Mouse (Mus musculus): ENCODE results near the gene Thap7. TPM values are rescaled to one million over a fixed set of nuclear protein-coding genes. Genes with fewer than 3 reads are reported as not detected.
"Not testable (repeated sequence)": the region's sequence is repeated elsewhere in the genome, so short reads cannot be mapped to it uniquely, and the experiment has no call there.

Gene Thap7
- polyA plus RNA-seq, 1 experiment from 2014 or later: 51.4 TPM

DNA sequence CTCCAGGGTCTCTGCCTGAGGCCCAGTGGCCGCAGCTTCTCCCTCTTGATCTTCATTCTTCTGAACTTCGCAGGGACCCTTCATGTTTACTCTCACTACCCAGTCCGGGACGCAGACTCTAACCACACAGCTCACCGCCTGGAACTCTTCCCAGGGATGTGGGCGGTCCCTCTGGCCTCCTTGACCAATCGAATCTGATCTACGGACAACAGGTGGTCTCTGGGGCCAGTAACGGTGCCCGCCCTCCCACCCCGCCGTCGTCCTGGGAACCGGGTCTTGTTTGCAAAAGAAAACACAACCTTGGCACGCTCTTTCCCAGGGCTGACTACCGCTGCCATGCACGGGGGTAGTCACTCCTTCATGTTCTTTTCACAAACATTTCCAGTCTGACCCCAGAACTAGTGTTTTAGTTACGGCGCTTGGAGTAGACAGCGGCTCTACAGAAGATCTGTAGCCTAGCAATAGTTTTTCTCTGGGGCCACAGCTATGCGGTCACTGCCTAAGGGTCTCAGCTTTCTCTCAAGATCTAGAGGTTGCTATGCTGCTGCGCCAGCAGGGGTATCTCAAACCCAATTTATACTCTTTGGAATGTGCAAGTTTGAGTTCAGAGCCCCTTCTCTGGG lies 30.3 kb upstream of the Thap7 start, which contains the start of gene Lrrc74b:
Gene Lrrc74b (minus strand): TSS at position 120 of the 623 bp plus-strand sequence.
- H3K27me3 ChIP-seq (replicated peaks; ENCODE audit: control insufficient read depth, insufficient read depth, low read length): no peaks in the 10 kb centered on the region
- peak within 1 kb of the TSS; percentile 29 for H3K9ac ChIP-seq (ENCODE audit: low read length)
- H3K4me2 ChIP-seq (ENCODE audit: low read length): peak within 1 kb of the TSS; percentile 57
- 1% methylated on average over 22 of the region's 22 CpGs for WGBS
- H3K9me3 ChIP-seq (ENCODE audit: control insufficient read depth, low read length): no peaks in the 10 kb centered on the region
- H3K27ac ChIP-seq (ENCODE audit: low read depth): peak within 1 kb of the TSS; percentile 82
- no peaks in the 10 kb centered on the region for H3K36me3 ChIP-seq (ENCODE audit: control insufficient read depth, insufficient read depth, low read length)
- H3K4me1 ChIP-seq (replicated peaks; ENCODE audit: control insufficient read depth, insufficient read depth, low read length): peaks cover 32% of the 10 kb centered on the region
- H3K4me3 ChIP-seq (ENCODE audit: low read depth, low read length): peak within 1 kb of the TSS; percentile 27
- DNase-seq (ENCODE audit: low spot score): peak; percentile 85
- peak; percentile 80 for ATAC-seq (replicated peaks; ENCODE audit: low FRiP score, low TSS enrichment, low read depth)

DNA sequence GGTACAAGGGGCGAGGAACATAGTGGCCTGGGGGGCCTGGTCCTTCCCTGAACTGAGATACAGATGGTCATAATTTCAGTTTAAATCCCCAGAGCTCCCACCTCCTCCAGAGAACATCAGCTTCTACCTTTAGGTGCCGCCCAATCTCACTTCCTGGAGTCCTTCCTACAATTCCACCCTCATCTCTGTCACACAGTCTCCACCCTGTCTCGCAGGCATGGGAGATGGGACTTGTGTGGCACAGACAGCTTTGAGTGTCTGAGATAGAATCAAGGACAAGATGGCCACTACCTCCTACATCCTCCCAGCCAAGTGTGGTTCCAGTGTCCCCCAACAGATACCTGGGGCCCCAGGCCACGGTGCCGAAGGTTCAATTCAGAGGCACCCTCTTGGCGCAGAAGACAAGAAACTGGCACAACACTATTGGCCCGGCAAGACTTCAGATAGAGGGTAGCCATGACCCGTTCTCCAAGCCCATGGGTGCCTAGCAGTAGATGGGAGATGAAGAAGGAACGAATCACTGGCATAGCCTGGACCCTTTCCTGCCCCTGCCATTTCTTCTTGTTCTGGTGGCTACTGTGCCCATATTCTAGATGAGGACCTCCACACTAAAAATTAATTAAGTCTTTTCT lies 28.6 kb upstream of the Thap7 start:
- Histone ChIP-seq H3K4me2 (ENCODE audit: low read length) (peak overlapping the region; percentile 32), H3K27ac (ENCODE audit: low read depth) (no peak overlapping the region), H3K9ac (ENCODE audit: low read length) (no peak overlapping the region), H3K9me3 (ENCODE audit: control insufficient read depth, low read length) (no peaks in the 10 kb centered on the region), H3K4me1 (replicated peaks; ENCODE audit: control insufficient read depth, insufficient read depth, low read length) (peaks cover 42% of the 10 kb centered on the region), H3K27me3 (replicated peaks; ENCODE audit: control insufficient read depth, insufficient read depth, low read length) (no peaks in the 10 kb centered on the region), H3K36me3 (ENCODE audit: control insufficient read depth, insufficient read depth, low read length) (no peaks in the 10 kb centered on the region), H3K4me3 (ENCODE audit: low read depth, low read length) (no peak overlapping the region)
- ATAC-seq (replicated peaks; ENCODE audit: low FRiP score, low TSS enrichment, low read depth): no peak
- DNase-seq (ENCODE audit: low spot score): no peak
- 74% methylated on average over 9 of the region's 9 CpGs for WGBS

DNA sequence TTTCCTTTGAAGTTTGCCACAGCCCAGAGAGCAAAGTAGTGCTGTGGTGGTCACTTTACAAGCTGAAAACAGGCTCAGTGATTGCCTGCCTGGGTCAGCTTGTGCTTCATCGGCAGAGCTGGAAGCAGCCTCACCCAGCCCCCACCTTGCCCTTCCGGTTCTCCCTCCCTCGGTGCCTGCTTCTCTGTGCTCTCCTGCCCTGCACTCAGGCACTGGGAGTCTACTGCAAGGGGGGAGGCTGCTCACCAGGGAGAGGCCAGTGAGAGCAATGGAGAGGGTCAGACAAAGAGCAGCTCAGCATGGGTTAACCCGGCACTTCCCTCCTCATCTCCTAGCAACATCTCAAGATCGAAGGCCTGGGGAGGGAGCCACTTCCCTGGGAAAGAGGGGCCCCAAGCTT lies 27.9 kb upstream of the Thap7 start:
- 3% methylated on average over 5 of the region's 5 CpGs for WGBS
- no peaks in the 10 kb centered on the region for H3K9me3 ChIP-seq (ENCODE audit: control insufficient read depth, low read length)
- ATAC-seq (replicated peaks; ENCODE audit: low FRiP score, low TSS enrichment, low read depth) (no peak), DNase-seq (ENCODE audit: low spot score) (peak; percentile 68)
- H3K4me1 ChIP-seq (replicated peaks; ENCODE audit: control insufficient read depth, insufficient read depth, low read length): peaks cover 48% of the 10 kb centered on the region
- 0 out of 2 replicates have a peak overlapping the region, but pooled peaks have one; percentile 4 for H3K4me3 ChIP-seq (ENCODE audit: low read depth, low read length)
- H3K4me2 ChIP-seq (ENCODE audit: low read length): peak overlapping the region; percentile 32
- H3K9ac ChIP-seq (ENCODE audit: low read length): no peak overlapping the region; the same call in 1 of the 2 replicates
- H3K36me3 ChIP-seq (ENCODE audit: control insufficient read depth, insufficient read depth, low read length): no peaks in the 10 kb centered on the region
- H3K27ac ChIP-seq (ENCODE audit: low read depth): peak overlapping the region; percentile 62
- H3K27me3 ChIP-seq (replicated peaks; ENCODE audit: control insufficient read depth, insufficient read depth, low read length): no peaks in the 10 kb centered on the region

DNA sequence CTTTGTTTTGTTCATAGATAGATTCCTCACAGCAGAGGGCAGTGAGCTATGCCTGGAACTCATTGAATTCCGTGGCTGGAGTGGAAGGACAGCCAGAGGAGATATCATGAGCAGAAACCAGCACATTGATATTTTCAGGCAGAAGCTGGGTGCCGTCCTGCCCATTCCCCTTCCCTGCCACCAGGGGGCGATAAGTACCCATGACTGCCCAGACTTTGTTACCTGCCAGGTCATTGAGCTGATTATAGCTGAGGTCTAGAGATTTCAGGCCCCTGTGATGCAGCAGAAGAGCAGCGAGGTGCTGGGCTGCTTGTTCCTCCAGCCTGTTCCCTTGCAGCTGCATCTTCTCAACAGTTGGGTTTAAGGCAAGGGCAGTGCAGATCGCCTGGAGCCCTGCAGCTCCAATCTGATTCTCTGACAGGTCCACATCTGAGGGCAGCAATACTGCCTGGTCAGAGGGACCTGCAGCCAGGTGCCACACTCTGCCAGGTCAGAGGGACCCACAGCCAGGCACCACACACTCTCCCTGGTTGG lies 27.1 kb upstream of the Thap7 start:
- H3K9ac ChIP-seq (ENCODE audit: low read length): no peak overlapping the region
- no peak for ATAC-seq (replicated peaks; ENCODE audit: low FRiP score, low TSS enrichment, low read depth)
- no peaks in the 10 kb centered on the region for H3K36me3 ChIP-seq (ENCODE audit: control insufficient read depth, insufficient read depth, low read length)
- peak; percentile 90 for DNase-seq (ENCODE audit: low spot score)
- H3K27ac ChIP-seq (ENCODE audit: low read depth): no peak overlapping the region
- no peaks in the 10 kb centered on the region for H3K9me3 ChIP-seq (ENCODE audit: control insufficient read depth, low read length)
- H3K4me1 ChIP-seq (replicated peaks; ENCODE audit: control insufficient read depth, insufficient read depth, low read length): peaks cover 51% of the 10 kb centered on the region
- H3K4me2 ChIP-seq (ENCODE audit: low read length): peak overlapping the region; percentile 32
- no peaks in the 10 kb centered on the region for H3K27me3 ChIP-seq (replicated peaks; ENCODE audit: control insufficient read depth, insufficient read depth, low read length)
- H3K4me3 ChIP-seq (ENCODE audit: low read depth, low read length): no peak overlapping the region
- WGBS: 2% methylated on average over 5 of the region's 5 CpGs

DNA sequence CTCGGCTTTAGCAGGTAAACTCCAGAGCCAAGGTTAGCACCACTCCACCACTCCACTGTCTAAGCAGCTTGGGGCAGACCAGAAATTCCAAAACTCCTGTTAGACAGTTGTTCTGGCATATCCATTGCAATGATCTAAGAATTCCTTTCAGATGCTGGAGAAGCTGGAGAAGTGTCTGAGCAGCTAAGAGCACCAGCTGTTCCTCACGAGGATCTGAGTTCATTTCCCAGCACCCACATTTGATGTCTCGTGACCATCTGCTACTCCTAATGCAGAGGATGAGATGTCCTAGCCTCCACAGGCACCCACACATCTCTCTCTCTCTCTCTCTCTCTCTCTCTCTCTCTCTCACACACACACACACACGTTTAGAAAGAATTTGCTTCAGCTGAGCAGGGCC lies 26.0 kb upstream of the Thap7 start:
- Histone ChIP-seq H3K9ac (ENCODE audit: low read length) (no peak overlapping the region), H3K9me3 (ENCODE audit: control insufficient read depth, low read length) (no peaks in the 10 kb centered on the region), H3K27me3 (replicated peaks; ENCODE audit: control insufficient read depth, insufficient read depth, low read length) (no peaks in the 10 kb centered on the region), H3K4me1 (replicated peaks; ENCODE audit: control insufficient read depth, insufficient read depth, low read length) (peaks cover 48% of the 10 kb centered on the region), H3K27ac (ENCODE audit: low read depth) (no peak overlapping the region), H3K4me3 (ENCODE audit: low read depth, low read length) (no peak overlapping the region), H3K4me2 (ENCODE audit: low read length) (no peak overlapping the region), H3K36me3 (ENCODE audit: control insufficient read depth, insufficient read depth, low read length) (no peaks in the 10 kb centered on the region)
- DNase-seq (ENCODE audit: low spot score) (no peak), ATAC-seq (replicated peaks; ENCODE audit: low FRiP score, low TSS enrichment, low read depth) (no peak)
- WGBS: 51% methylated on average over 4 of the region's 4 CpGs

DNA sequence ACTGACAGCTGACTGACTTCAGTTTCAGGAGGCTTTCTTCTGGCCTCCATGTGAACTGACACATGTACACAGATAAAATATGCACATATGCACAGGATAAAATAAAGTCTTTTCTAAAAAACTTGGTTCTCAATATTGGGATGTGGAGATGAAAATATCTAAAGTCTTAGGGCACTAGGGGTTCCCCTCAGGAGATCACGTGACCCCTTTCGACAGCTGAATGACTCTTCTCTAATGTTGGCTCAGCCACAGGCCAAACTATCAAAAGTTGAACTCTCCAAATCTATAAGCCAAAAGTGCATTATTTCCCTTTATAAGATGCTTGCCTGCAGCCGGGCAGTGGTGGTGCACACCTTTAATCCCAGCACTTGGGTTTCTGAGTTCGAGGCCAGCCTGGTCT lies 25.2 kb upstream of the Thap7 start:
- H3K4me1 ChIP-seq (replicated peaks; ENCODE audit: control insufficient read depth, insufficient read depth, low read length): peaks cover 40% of the 10 kb centered on the region
- 82% methylated on average over 4 of the region's 4 CpGs for WGBS
- DNase-seq (ENCODE audit: low spot score): no peak
- no peak overlapping the region for H3K9ac ChIP-seq (ENCODE audit: low read length)
- H3K27me3 ChIP-seq (replicated peaks; ENCODE audit: control insufficient read depth, insufficient read depth, low read length): no peaks in the 10 kb centered on the region
- ATAC-seq (replicated peaks; ENCODE audit: low FRiP score, low TSS enrichment, low read depth): no peak
- H3K4me2 ChIP-seq (ENCODE audit: low read length): no peak overlapping the region
- H3K9me3 ChIP-seq (ENCODE audit: control insufficient read depth, low read length): no peaks in the 10 kb centered on the region
- no peaks in the 10 kb centered on the region for H3K36me3 ChIP-seq (ENCODE audit: control insufficient read depth, insufficient read depth, low read length)
- H3K27ac ChIP-seq (ENCODE audit: low read depth): no peak overlapping the region
- H3K4me3 ChIP-seq (ENCODE audit: low read depth, low read length): no peak overlapping the region

DNA sequence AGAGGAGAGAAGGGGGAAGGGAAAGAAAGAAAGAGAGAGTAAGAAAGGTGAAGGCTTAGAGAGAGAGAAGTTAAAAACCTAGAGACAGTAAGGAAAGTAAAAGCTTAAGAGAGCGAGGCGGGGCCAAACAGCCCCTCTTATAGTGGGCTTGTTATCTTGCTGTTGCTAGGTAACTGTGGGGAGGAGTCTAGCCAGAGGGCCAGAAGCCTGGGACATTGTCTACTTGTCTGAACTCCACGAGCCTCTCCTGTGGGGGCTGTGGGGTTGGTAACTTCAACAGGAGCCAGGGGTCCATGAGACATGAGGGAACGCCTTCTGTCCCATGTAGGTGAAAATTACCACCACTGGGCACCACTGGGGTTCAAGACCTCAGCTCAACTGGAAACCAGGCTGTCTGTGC lies 23.8 kb upstream of the Thap7 start:
- not testable (repeated sequence) for H3K9me3 ChIP-seq (ENCODE audit: control insufficient read depth, low read length); ATAC-seq (replicated peaks; ENCODE audit: low FRiP score, low TSS enrichment, low read depth); H3K9ac ChIP-seq (ENCODE audit: low read length); H3K36me3 ChIP-seq (ENCODE audit: control insufficient read depth, insufficient read depth, low read length); DNase-seq (ENCODE audit: low spot score); H3K4me3 ChIP-seq (ENCODE audit: low read depth, low read length); H3K27me3 ChIP-seq (replicated peaks; ENCODE audit: control insufficient read depth, insufficient read depth, low read length)
- H3K4me2 ChIP-seq (ENCODE audit: low read length): peak overlapping the region; percentile 44
- peaks cover 32% of the 10 kb centered on the region for H3K4me1 ChIP-seq (replicated peaks; ENCODE audit: control insufficient read depth, insufficient read depth, low read length)
- peak overlapping the region; percentile 73 for H3K27ac ChIP-seq (ENCODE audit: low read depth)
- 29% methylated on average over 4 of the region's 4 CpGs for WGBS

DNA sequence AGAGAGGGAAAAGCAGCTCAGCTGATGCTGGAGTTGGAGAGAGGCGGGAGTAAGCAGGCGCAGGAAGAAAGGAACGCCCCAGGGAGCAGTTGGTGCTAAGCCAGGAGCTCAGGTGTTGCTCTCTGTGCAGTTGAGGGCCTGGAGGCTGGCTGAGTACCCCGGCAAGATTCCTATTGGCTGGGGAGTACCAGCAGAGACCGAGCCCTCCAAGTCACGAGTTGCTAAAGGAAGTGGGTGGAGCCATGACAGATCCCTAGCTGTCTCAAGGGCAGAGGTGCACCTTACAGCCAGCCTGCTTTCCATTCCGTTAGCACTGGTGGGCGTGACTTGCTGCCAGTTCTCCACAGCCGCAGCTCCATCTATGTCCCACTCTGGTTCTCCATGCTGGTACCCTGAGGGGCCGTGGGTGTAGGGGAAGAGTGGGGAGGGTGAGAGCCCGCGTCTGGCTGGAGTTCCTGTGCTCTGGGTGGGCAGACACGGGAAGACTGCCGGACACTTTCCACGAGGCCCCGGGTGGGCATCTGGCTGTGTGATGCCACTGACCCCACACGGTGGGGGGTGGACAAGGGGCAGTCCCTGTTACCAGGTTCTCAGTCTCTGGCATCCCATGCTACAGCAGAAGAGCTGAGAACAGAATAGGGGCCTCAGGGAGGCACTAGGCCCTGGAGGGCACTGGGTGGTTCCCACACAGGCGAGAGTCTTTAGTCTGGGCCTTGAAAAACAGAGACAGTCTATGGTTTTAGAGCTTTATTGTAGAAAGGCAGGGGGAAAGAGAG lies 23.2 kb upstream of the Thap7 start:
- H3K27me3 ChIP-seq (replicated peaks; ENCODE audit: control insufficient read depth, insufficient read depth, low read length): no peaks in the 10 kb centered on the region
- H3K4me2 ChIP-seq (ENCODE audit: low read length): peak overlapping the region; percentile 44
- ATAC-seq (replicated peaks; ENCODE audit: low FRiP score, low TSS enrichment, low read depth): peak; percentile 91
- H3K4me3 ChIP-seq (ENCODE audit: low read depth, low read length): no peak overlapping the region; the same call in 1 of the 2 replicates
- no peaks in the 10 kb centered on the region for H3K9me3 ChIP-seq (ENCODE audit: control insufficient read depth, low read length)
- WGBS: 8% methylated on average over 18 of the region's 18 CpGs
- peak; percentile 80 for DNase-seq (ENCODE audit: low spot score)
- H3K27ac ChIP-seq (ENCODE audit: low read depth): peak overlapping the region; percentile 73
- no peaks in the 10 kb centered on the region for H3K36me3 ChIP-seq (ENCODE audit: control insufficient read depth, insufficient read depth, low read length)
- H3K9ac ChIP-seq (ENCODE audit: low read length): no peak overlapping the region
- H3K4me1 ChIP-seq (replicated peaks; ENCODE audit: control insufficient read depth, insufficient read depth, low read length): peaks cover 30% of the 10 kb centered on the region

All from intestine, embryonic 14.5 days (tissue).